Mouse (Mus musculus) G1E (cell line): ENCODE results near the gene Arhgap20.

Experiments
- CTCF ChIP-seq: IDR thresholded peaks from 2 replicates; pipeline ENCODE4 v1.5.1; 2012; ENCODE audit warnings: low read depth, low read length, inconsistent platforms, mixed read lengths
- TAL1 ChIP-seq: conservative IDR thresholded peaks from 2 replicates; pipeline ENCODE4 v1.6.1; 2012; ENCODE audit warnings: low read depth, low read length, inconsistent platforms, mixed read lengths

GRCm38 (mm10) chr9:51788466-51788865 is 23.3 kb downstream of the Arhgap20 start:
- TF ChIP-seq CTCF = no peak
- TF ChIP-seq TAL1 = no peak
